Mouse (Mus musculus): ENCODE measurements around the gene Ano9. TPM values are rescaled to one million over a fixed set of nuclear protein-coding genes. Genes with fewer than 3 reads are reported as not detected.
A peak's percentile ranks its signal among the peaks of the same experiment; 100 is the strongest.

Gene Ano9
- polyA plus RNA-seq, 2 experiments = 0.27 to 0.30 TPM

GRCm38 (mm10) chr7:141073782-141074181 is 43.8 kb downstream of the Ano9 start:
- H3K9ac ChIP-seq (replicated peaks) = no peak overlapping the region
- no peaks in the 10 kb centered on the region for H3K9me3 ChIP-seq (ENCODE audit: control insufficient read depth, low read length)
- no peak for ATAC-seq (ENCODE audit: insufficient read depth)
- WGBS (ENCODE audit: insufficient replicate concordance) = 41% methylated on average over 4 of the region's 4 CpGs
- TF ChIP-seq EP300 (IDR thresholded peaks at IDR 0.05; ENCODE audit: low read depth) (no peak), CTCF (IDR thresholded peaks at IDR 0.05; ENCODE audit: low read depth) (no peak)
- no peak for DNase-seq (ENCODE audit: low read depth in 3 of 3, low spot score in 3 of 3)
- no peak overlapping the region for H3K27ac ChIP-seq
- H3K4me2 ChIP-seq (ENCODE audit: low read depth) = no peak overlapping the region
- peaks cover 33% of the 10 kb centered on the region for H3K27me3 ChIP-seq (ENCODE audit: control insufficient read depth, insufficient read depth, low read length)
- no peaks in the 10 kb centered on the region for H3K36me3 ChIP-seq (replicated peaks; ENCODE audit: control insufficient read depth, insufficient read depth, low read depth)
- no peak overlapping the region for H3K4me3 ChIP-seq (ENCODE audit: insufficient read depth in 1 of 2, low read depth in 2 of 2, low read length in 2 of 2)
- H3K4me1 ChIP-seq (replicated peaks; ENCODE audit: control insufficient read depth in 2 of 2, insufficient read depth in 2 of 2, low read length in 1 of 2) = no peaks in the 10 kb centered on the region

DNA sequence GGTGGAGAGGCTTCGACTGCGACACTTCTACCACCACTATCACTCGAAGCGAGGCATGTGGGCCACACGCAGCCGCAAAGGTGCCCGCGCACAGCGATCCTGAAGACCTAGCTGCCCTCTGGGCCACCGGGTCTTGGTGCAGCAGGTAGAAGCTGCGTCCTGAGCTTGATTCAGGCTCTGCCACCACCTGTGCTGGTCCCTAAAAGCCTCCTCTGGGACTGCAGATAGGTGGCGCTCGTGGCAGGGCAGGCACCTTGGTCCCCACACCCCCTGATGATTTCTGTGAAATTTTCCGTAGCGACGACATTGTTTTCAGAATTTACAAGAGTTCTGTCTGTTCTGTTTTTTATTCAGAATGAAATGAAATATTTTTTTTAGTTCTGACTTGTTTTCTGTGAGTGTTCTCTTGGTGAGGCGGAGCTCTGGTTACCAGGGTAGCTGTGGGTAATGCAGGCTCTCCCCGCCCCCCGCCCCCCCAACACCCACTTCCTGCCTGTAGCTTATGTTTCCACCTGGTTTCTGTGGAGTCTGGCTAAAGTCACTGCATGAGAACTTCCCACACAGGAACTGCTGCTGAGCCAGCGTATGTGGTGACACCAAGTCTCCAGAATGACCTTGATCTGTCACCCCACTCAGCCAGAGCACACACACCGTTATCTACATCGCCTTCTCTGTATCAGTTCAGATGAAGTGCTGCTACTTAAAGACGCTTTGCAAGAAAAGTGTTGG is 45.4 kb downstream of the Ano9 start:
- Histone ChIP-seq H3K36me3 (replicated peaks; ENCODE audit: control insufficient read depth, insufficient read depth, low read depth) (no peaks in the 10 kb centered on the region), H3K4me3 (ENCODE audit: insufficient read depth in 1 of 2, low read depth in 2 of 2, low read length in 2 of 2) (no peak overlapping the region), H3K4me1 (replicated peaks; ENCODE audit: control insufficient read depth in 2 of 2, insufficient read depth in 2 of 2, low read length in 1 of 2) (no peaks in the 10 kb centered on the region), H3K27ac (no peak overlapping the region), H3K9ac (replicated peaks) (no peak overlapping the region), H3K4me2 (ENCODE audit: low read depth) (no peak overlapping the region), H3K27me3 (ENCODE audit: control insufficient read depth, insufficient read depth, low read length) (peaks cover 37% of the 10 kb centered on the region), H3K9me3 (ENCODE audit: control insufficient read depth, low read length) (no peaks in the 10 kb centered on the region)
- DNase-seq (ENCODE audit: low read depth in 3 of 3, low spot score in 3 of 3) (no peak), ATAC-seq (ENCODE audit: insufficient read depth) (no peak)
- WGBS (ENCODE audit: insufficient replicate concordance) = 11% methylated on average over 23 of the region's 23 CpGs
- no peak for TF ChIP-seq EP300 (IDR thresholded peaks at IDR 0.05; ENCODE audit: low read depth)
- peak; percentile 88 for TF ChIP-seq CTCF (IDR thresholded peaks at IDR 0.05; ENCODE audit: low read depth)

DNA sequence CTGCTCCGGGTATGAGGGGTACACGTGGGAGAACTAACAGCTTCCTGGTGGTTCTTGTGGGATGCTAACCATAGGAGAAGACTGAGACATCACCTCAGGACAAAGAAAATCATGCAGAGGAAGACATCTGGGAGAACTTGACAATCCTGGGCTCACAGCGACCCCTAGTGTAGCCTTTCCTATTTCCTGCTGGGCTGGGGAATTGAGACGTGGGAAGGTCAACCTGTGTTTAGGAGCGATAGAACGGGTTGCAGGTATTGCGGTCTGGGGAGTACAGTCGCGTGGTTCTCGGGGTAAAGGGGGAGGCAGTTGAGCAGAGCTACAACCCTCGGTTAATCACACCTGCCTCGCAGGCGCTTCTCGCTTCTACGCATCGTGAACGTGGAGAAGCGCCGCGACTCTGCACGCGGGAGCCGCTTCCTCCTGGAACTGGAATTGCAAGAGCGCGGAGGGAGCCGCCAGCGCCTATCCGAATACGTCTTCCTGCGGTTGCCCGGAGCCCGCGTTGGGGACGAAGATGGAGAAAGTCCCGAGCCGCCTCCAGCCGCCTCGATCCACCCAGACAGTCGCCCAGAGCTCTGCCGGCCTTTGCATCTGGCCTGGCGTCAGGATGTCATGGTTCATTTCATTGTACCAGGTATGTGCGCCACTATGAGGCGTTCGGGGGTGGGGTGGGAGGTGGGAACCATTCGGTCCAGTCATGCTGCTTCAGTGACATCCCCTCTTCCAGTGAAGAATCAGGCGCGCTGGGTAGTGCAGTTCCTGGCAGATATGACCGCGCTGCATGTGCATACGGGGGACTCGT is 47.3 kb downstream of the Ano9 start:
- peak overlapping the region in 1 of 2 experiments; percentile 28; a peak in 3 of 4 replicates for H3K4me3 ChIP-seq (ENCODE audit: insufficient read depth in 1 of 2, low read depth in 2 of 2, low read length in 2 of 2)
- no peaks in the 10 kb centered on the region for H3K36me3 ChIP-seq (replicated peaks; ENCODE audit: control insufficient read depth, insufficient read depth, low read depth)
- H3K9me3 ChIP-seq (ENCODE audit: control insufficient read depth, low read length) = no peaks in the 10 kb centered on the region
- no peak overlapping the region for H3K27ac ChIP-seq
- TF ChIP-seq EP300 (IDR thresholded peaks at IDR 0.05; ENCODE audit: low read depth) (no peak), CTCF (IDR thresholded peaks at IDR 0.05; ENCODE audit: low read depth) (peak; percentile 84)
- DNase-seq (ENCODE audit: low read depth in 3 of 3, low spot score in 3 of 3) = peak; percentile 45 to 50 (median 45)
- H3K4me2 ChIP-seq (ENCODE audit: low read depth) = peak overlapping the region; percentile 51
- WGBS (ENCODE audit: insufficient replicate concordance) = 2% methylated on average over 51 of the region's 51 CpGs
- no peaks in the 10 kb centered on the region for H3K4me1 ChIP-seq (replicated peaks; ENCODE audit: control insufficient read depth in 2 of 2, insufficient read depth in 2 of 2, low read length in 1 of 2)
- no peak overlapping the region for H3K9ac ChIP-seq (replicated peaks)
- no peak for ATAC-seq (ENCODE audit: insufficient read depth)
- H3K27me3 ChIP-seq (ENCODE audit: control insufficient read depth, insufficient read depth, low read length) = peaks cover 37% of the 10 kb centered on the region

GRCm38 (mm10) chr7:141068351-141068750 is 49.3 kb downstream of the Ano9 start:
- no peak for DNase-seq (ENCODE audit: low read depth in 3 of 3, low spot score in 3 of 3)
- WGBS (ENCODE audit: insufficient replicate concordance) = 53% methylated on average over 19 of the region's 19 CpGs
- H3K9ac ChIP-seq (replicated peaks) = no peak overlapping the region

GRCm38 (mm10) chr7:141064576-141064975 is 53.0 kb downstream of the Ano9 start:
- no peaks in the 10 kb centered on the region for H3K36me3 ChIP-seq (replicated peaks; ENCODE audit: control insufficient read depth, insufficient read depth, low read depth)
- WGBS (ENCODE audit: insufficient replicate concordance) = 52% methylated on average over 7 of the region's 7 CpGs
- H3K9me3 ChIP-seq (ENCODE audit: control insufficient read depth, low read length) = no peaks in the 10 kb centered on the region
- no peak for TF ChIP-seq CTCF (IDR thresholded peaks at IDR 0.05; ENCODE audit: low read depth)
- TF ChIP-seq EP300 (IDR thresholded peaks at IDR 0.05; ENCODE audit: low read depth) = no peak
- H3K4me2 ChIP-seq (ENCODE audit: low read depth) = peak overlapping the region; percentile 22; the same call in 1 of the 2 replicates
- ATAC-seq (ENCODE audit: insufficient read depth) = 0 out of 2 replicates have a peak, but pooled peaks have one; percentile 1
- H3K27ac ChIP-seq = no peak overlapping the region
- DNase-seq (ENCODE audit: low read depth in 3 of 3, low spot score in 3 of 3) = no peak
- no peak overlapping the region for H3K4me3 ChIP-seq (ENCODE audit: insufficient read depth in 1 of 2, low read depth in 2 of 2, low read length in 2 of 2)
- H3K27me3 ChIP-seq (ENCODE audit: control insufficient read depth, insufficient read depth, low read length) = peaks cover 32% of the 10 kb centered on the region
- no peak overlapping the region for H3K9ac ChIP-seq (replicated peaks)
- H3K4me1 ChIP-seq (replicated peaks; ENCODE audit: control insufficient read depth in 2 of 2, insufficient read depth in 2 of 2, low read length in 1 of 2) = peaks cover 0 to 14% of the 10 kb centered on the region in 2 experiments; a peak in 2 of 4 replicates

More at GRCm38 (mm10) chr7:141068351-141068750, 49.3 kb downstream of the Ano9 start:
- Histone ChIP-seq H3K36me3 (replicated peaks; ENCODE audit: control insufficient read depth, insufficient read depth, low read depth) (no peaks in the 10 kb centered on the region), H3K27me3 (ENCODE audit: control insufficient read depth, insufficient read depth, low read length) (peaks cover 37% of the 10 kb centered on the region), H3K4me3 (ENCODE audit: insufficient read depth in 1 of 2, low read depth in 2 of 2, low read length in 2 of 2) (no peak overlapping the region), H3K9me3 (ENCODE audit: control insufficient read depth, low read length) (no peaks in the 10 kb centered on the region), H3K4me1 (replicated peaks; ENCODE audit: control insufficient read depth in 2 of 2, insufficient read depth in 2 of 2, low read length in 1 of 2) (peaks cover 0 to 10% of the 10 kb centered on the region in 2 experiments; a peak in 2 of 4 replicates), H3K4me2 (ENCODE audit: low read depth) (no peak overlapping the region), H3K27ac (no peak overlapping the region)
- ATAC-seq (ENCODE audit: insufficient read depth) = no peak
- TF ChIP-seq CTCF (IDR thresholded peaks at IDR 0.05; ENCODE audit: low read depth) (no peak), EP300 (IDR thresholded peaks at IDR 0.05; ENCODE audit: low read depth) (no peak)
